Mouse (Mus musculus) forebrain, embryonic 16.5 days (tissue): ENCODE measurements around the gene Spsb2. TPM values are rescaled to one million over a fixed set of nuclear protein-coding genes. Genes with fewer than 3 reads are reported as not detected.

Experiments
- ATAC-seq: fragments of 200-750 bp; cut with Nextera tagmentation; 2 replicates; pipeline ENCODE4 v1.8.0; 2017; ENCODE audit warnings: mild to moderate bottlenecking, moderate library complexity
- H3K27ac ChIP-seq: fragments of 300-500 bp; sonication (generic); 2 replicates; pipeline ENCODE4 v1.5.1; 2014; ENCODE audit warnings: low read length, control low read depth
- H3K27me3 ChIP-seq: fragments of 300-500 bp; sonication (generic); replicated peaks from 2 replicates; pipeline ENCODE4 v1.6.1; 2014; ENCODE audit warnings: low read length; ENCODE audit not compliant: control insufficient read depth, insufficient read depth
- H3K36me3 ChIP-seq: fragments of 300-500 bp; sonication (generic); 2 replicates; pipeline ENCODE4 v1.6.1; 2014; ENCODE audit not compliant: control insufficient read depth, insufficient read depth
- H3K4me1 ChIP-seq: fragments of 300-500 bp; sonication (generic); replicated peaks from 2 replicates; pipeline ENCODE4 v1.6.1; 2014; ENCODE audit warnings: low read length; ENCODE audit not compliant: control insufficient read depth, insufficient read depth
- H3K4me2 ChIP-seq: fragments of 300-500 bp; sonication (generic); 2 replicates; pipeline ENCODE4 v1.6.1; 2014; ENCODE audit warnings: mild to moderate bottlenecking, low read length, control low read depth
- H3K4me3 ChIP-seq: fragments of 300-500 bp; sonication (generic); replicated peaks from 2 replicates; pipeline ENCODE4 v1.5.1; 2014; ENCODE audit warnings: mild to moderate bottlenecking, low read length, control low read depth
- H3K9ac ChIP-seq: fragments of 300-500 bp; sonication (generic); replicated peaks from 2 replicates; pipeline ENCODE4 v1.6.1; 2014; ENCODE audit warnings: low read depth, low read length, control low read depth
- H3K9me3 ChIP-seq: fragments of 300-500 bp; sonication (generic); 2 replicates; pipeline ENCODE4 v1.6.1; 2016; ENCODE audit warnings: low read length; ENCODE audit not compliant: control insufficient read depth
- WGBS: fragments of 180-500 bp; shearing (Covaris S2); extraction: QIAGEN DNeasy Blood & Tissue Kit; methylation state at CpG from one replicate; pipeline ENCODE4 v1.1.7; 2014; 5-methylcytosine and 5-hydroxymethylcytosine counted together
- polyA plus RNA-seq: library from polyadenylated mRNA; unstranded; fragments of >200 nt; fragmentation: Nextera tagmentation; extraction: Ambion mirVana; gene quantifications from 2 replicates; pipeline ENCODE4 v1.2.1, GENCODE M21; 2015

Gene Spsb2
- polyA plus RNA-seq, 1 experiment from 2014 or later: 5.9 TPM

DNA sequence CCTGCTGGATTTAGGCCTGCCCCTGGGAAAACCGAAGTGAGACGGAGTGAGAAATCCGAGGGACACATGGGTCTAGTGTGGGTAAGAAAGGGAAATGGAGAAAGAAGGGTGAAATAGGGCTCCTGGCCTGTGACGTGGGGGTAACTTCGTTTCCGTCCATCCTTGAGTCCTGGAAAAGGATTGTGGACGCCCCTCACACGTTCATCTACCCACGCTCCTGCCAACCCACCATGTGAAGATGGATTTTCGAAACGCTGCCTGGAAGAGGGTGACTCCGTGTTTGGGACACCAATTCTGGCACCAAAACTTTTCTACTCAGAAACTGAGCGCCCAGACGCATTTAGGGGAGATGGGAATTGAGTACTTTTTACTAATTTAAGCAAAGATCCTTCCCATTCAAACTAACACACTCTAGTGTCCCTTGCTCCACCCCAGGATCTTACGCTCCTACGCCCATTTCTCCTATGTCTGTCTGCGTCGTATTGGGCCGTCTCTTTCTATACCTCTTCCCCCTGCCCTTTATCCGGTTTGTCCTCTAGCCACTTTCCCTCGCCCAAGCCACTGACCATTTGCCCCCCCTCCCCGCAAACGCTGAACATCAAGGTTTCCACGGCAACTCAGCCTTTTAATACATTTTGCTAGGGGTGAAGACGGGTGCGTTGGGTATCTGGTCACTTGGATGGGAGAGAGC, 49.5 kb downstream of the Spsb2 start:
- peak overlapping the region; percentile 98 for H3K27ac ChIP-seq
- H3K4me2 ChIP-seq: peak overlapping the region; percentile 72
- H3K9me3 ChIP-seq: no peaks in the 10 kb centered on the region
- H3K4me1 ChIP-seq: peaks cover 57% of the 10 kb centered on the region
- peak overlapping the region; percentile 97 for H3K9ac ChIP-seq
- H3K27me3 ChIP-seq: no peaks in the 10 kb centered on the region
- peaks cover 5% of the 10 kb centered on the region; the same call in 1 of the 2 replicates for H3K36me3 ChIP-seq
- WGBS: 25% methylated on average over 26 of the region's 26 CpGs
- peak overlapping the region; percentile 76 for H3K4me3 ChIP-seq
- ATAC-seq: no peak

DNA sequence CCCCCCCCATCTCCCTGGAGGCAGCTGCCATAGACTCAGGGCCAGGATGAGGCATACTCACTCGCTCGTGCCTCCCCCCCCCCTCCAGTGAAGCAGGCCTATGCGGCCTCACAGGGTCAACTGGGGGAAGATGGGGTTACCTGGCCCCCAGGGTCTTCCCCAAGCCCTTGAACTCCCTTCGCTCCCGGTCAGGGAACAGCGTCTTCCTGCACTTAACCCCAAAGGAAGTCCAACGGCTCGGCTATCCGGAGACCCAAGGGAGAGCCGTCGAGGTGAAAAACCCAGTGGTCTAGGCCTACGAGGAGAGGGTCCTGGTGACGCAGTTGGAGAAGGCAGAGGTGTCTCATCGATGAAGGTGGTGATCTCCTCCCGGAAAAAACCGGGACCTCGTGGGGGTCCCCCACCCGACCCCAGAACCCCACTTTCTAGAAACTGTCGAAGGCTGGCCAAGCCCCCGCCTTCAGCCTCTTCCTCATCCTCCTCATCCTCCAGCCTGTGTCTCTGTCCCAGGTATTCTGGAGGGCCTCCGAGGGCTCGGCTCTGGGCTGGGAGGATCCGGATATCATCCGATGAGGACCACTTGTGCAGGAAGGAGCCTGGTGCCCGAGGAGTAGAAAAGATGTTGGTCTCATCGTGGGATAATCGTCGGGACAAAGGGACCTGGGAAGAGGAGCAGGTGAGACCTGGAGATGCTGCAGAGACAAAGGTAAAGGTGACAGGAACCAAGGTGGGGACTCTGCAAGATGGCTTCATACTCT, 50.3 kb downstream of the Spsb2 start:
- no peak for ATAC-seq
- H3K27ac ChIP-seq: no peak overlapping the region
- no peak overlapping the region for H3K4me3 ChIP-seq
- H3K27me3 ChIP-seq: no peaks in the 10 kb centered on the region
- H3K4me1 ChIP-seq: peaks cover 59% of the 10 kb centered on the region
- H3K4me2 ChIP-seq: no peak overlapping the region
- 0 out of 2 replicates have a peak, but pooled peaks cover 1% of the 10 kb centered on the region for H3K36me3 ChIP-seq
- WGBS: 86% methylated on average over 26 of the region's 28 CpGs
- H3K9me3 ChIP-seq: no peaks in the 10 kb centered on the region
- no peak overlapping the region; the same call in 1 of the 2 replicates for H3K9ac ChIP-seq

DNA sequence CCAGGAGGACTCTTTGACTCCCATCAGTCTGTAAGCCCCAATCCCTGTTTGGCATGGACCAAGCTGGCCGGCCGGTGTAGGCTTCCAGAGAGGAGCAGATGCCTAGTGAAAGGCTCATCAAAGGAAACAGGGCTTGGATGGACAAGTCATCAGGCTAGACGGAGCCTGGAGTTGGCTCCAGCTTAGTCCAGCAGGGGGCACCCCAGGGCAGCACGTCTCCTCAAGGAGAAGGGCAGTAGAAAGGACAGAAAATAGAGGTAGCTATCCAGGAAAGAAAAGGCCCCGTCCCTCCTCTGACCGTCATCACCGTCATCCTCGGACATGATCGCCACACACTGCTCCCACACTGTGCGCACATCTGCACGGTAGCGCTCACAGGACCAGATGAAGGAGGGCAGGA, 51.3 kb downstream of the Spsb2 start:
- Histone ChIP-seq H3K36me3 (no peaks in the 10 kb centered on the region), H3K27ac (no peak overlapping the region; the same call in 1 of the 2 replicates), H3K27me3 (no peaks in the 10 kb centered on the region), H3K4me1 (peaks cover 67% of the 10 kb centered on the region), H3K4me3 (no peak overlapping the region), H3K9ac (peak overlapping the region; percentile 10), H3K4me2 (peak overlapping the region; percentile 5), H3K9me3 (no peaks in the 10 kb centered on the region)
- 5% methylated on average over 12 of the region's 12 CpGs for WGBS
- ATAC-seq: no peak

Other genes with a start within 250 kb of the Spsb2 start
- not detected in 2 replicates for gene C1rb, start 238.4 kb upstream of the Spsb2 start, polyA plus RNA-seq
- gene C1s2, start 172.6 kb upstream of the Spsb2 start, polyA plus RNA-seq: 0.08 and 0.21 TPM in 2 replicates
- 35.9 and 36.7 TPM in 2 replicates for gene Lpcat3, start 145.6 kb upstream of the Spsb2 start, polyA plus RNA-seq
- gene Emg1, start 96.5 kb upstream of the Spsb2 start, polyA plus RNA-seq: 142 and 150 TPM in 2 replicates
- 250 and 252 TPM in 2 replicates for gene Phb2, start 96.3 kb upstream of the Spsb2 start, polyA plus RNA-seq
- 3.3 and 4.5 TPM in 2 replicates for gene Ptpn6, start 69.9 kb upstream of the Spsb2 start, polyA plus RNA-seq
- gene Grcc10, start 67.3 kb upstream of the Spsb2 start, polyA plus RNA-seq: 614 and 641 TPM in 2 replicates
- not detected in 2 replicates for gene Gm45234, start 52.6 kb upstream of the Spsb2 start, polyA plus RNA-seq
- 23.4 and 27.0 TPM in 2 replicates for gene Atn1, start 52.1 kb upstream of the Spsb2 start, polyA plus RNA-seq
- gene Eno2, start 39.0 kb upstream of the Spsb2 start, polyA plus RNA-seq: 44.9 and 63.3 TPM in 2 replicates
- gene Lrrc23, start 28.9 kb upstream of the Spsb2 start, polyA plus RNA-seq: 2.5 and 4.9 TPM in 2 replicates
- 359 and 360 TPM in 2 replicates for gene Tpi1, start 5.6 kb downstream of the Spsb2 start, polyA plus RNA-seq
- 203 and 216 TPM in 2 replicates for gene Usp5, start 20.8 kb downstream of the Spsb2 start, polyA plus RNA-seq
- gene Cdca3, start 20.9 kb downstream of the Spsb2 start, polyA plus RNA-seq: 69.7 and 76.7 TPM in 2 replicates
- 0.42 and 0.75 TPM in 2 replicates for gene Gnb3, start 31.6 kb downstream of the Spsb2 start, polyA plus RNA-seq
- 13.0 and 16.8 TPM in 2 replicates for gene P3h3, start 49.1 kb downstream of the Spsb2 start, polyA plus RNA-seq
- gene Gpr162, start 55.3 kb downstream of the Spsb2 start, polyA plus RNA-seq: 21.8 and 28.8 TPM in 2 replicates
- 0.06 and 0.30 TPM in 2 replicates for gene Cd4, start 79.6 kb downstream of the Spsb2 start, polyA plus RNA-seq
- gene Lag3, start 103.0 kb downstream of the Spsb2 start, polyA plus RNA-seq: 1.7 and 2.9 TPM in 2 replicates
- 666 and 701 TPM in 2 replicates for gene Ptms, start 111.4 kb downstream of the Spsb2 start, polyA plus RNA-seq
- 459 and 463 TPM in 2 replicates for gene Mlf2, start 122.7 kb downstream of the Spsb2 start, polyA plus RNA-seq
- gene Cops7a, start 156.9 kb downstream of the Spsb2 start, polyA plus RNA-seq: 94.4 and 96.7 TPM in 2 replicates
- gene Pianp, start 188.0 kb downstream of the Spsb2 start, polyA plus RNA-seq: 36.6 and 44.7 TPM in 2 replicates
- gene Zfp384, start 200.5 kb downstream of the Spsb2 start, polyA plus RNA-seq: 15.2 and 19.0 TPM in 2 replicates
- 200 and 204 TPM in 2 replicates for gene Ing4, start 231.1 kb downstream of the Spsb2 start, polyA plus RNA-seq
- gene Acrbp, start 241.0 kb downstream of the Spsb2 start, polyA plus RNA-seq: 21.4 and 31.6 TPM in 2 replicates